Mouse (Mus musculus) left cerebral cortex, postnatal 4 days (tissue): ENCODE data around the gene Ralgapa1. TPM values are rescaled to one million over a fixed set of nuclear protein-coding genes. Genes with fewer than 3 reads are reported as not detected.
A peak's percentile ranks its signal among the peaks of the same experiment; 100 is the strongest.
"Not testable (repeated sequence)": the region's sequence is repeated elsewhere in the genome, so short reads cannot be mapped to it uniquely, and the experiment has no call there.

Experiments
- DNase-seq: peaks from one replicate; pipeline ENCODE4 v3.0.0-alpha.2; 2022
- intact Hi-C: fragments of 180-260 bp; cut with DNase I; formaldehyde crosslinking; loops from one replicate; pipeline ENCODE4 v1.15.1; 2025
- total RNA-seq, 2 experiments: library from RNA; stranded (reverse); gene quantifications; 2 replicates each; pipeline ENCODE4 v1.2.3; 2021

Ralgapa1 gene
- total RNA-seq, 2 experiments from 2014 or later: 113 to 116 TPM

GRCm38 (mm10) chr12:55604411-55604810 lies 216.6 kb downstream of the Ralgapa1 start:
- no peak for DNase-seq
- intact Hi-C loops: no loop called here

GRCm38 (mm10) chr12:55600503-55600994 lies 220.4 kb downstream of the Ralgapa1 start:
- intact Hi-C loops: no loop called here
- peak; percentile 9 for DNase-seq

- peak; percentile 46 for DNase-seq
- intact Hi-C loops: no loop called here
Observed at GRCm38 (mm10) chr12:55599639-55600502, 221.1 kb downstream of the Ralgapa1 start.

GRCm38 (mm10) chr12:55598887-55599561 lies 221.9 kb downstream of the Ralgapa1 start, which contains the start of gene Insm2:
Gene Insm2, plus strand, starts transcription at chr12:55599427.
- DNase-seq: peak; percentile 74
- intact Hi-C loops: no loop called here

- no peak for DNase-seq
- intact Hi-C loops: no loop called here
Observed at GRCm38 (mm10) chr12:55598537-55598886, 222.5 kb downstream of the Ralgapa1 start.

GRCm38 (mm10) chr12:55586936-55587335 lies 234.0 kb downstream of the Ralgapa1 start:
- DNase-seq, intact Hi-C loops: not testable (repeated sequence)

- peak; percentile 35 for DNase-seq
- intact Hi-C loops: no loop called here
Observed at GRCm38 (mm10) chr12:55573794-55574193, 247.2 kb downstream of the Ralgapa1 start.

GRCm38 (mm10) chr12:55573089-55573488 lies 247.9 kb downstream of the Ralgapa1 start:
- no peak for DNase-seq
- intact Hi-C loops: no loop called here

- intact Hi-C loops: no loop called here
- DNase-seq: no peak
Observed at GRCm38 (mm10) chr12:55571661-55572060, 249.3 kb downstream of the Ralgapa1 start.

GRCm38 (mm10) chr12:55571181-55571580 lies 249.8 kb downstream of the Ralgapa1 start:
- intact Hi-C loops: no loop called here

GRCm38 (mm10) chr12:55570646-55571045 lies 250.3 kb downstream of the Ralgapa1 start:
- intact Hi-C loops: no loop called here
- no peak for DNase-seq

More at GRCm38 (mm10) chr12:55571181-55571580, 249.8 kb downstream of the Ralgapa1 start:
- DNase-seq: no peak

- DNase-seq: no peak
- intact Hi-C loops: no loop called here
Observed at GRCm38 (mm10) chr12:55569676-55570075, 251.3 kb downstream of the Ralgapa1 start.

- intact Hi-C loops: no loop called here
- DNase-seq: no peak
Observed at GRCm38 (mm10) chr12:55568466-55568865, 252.5 kb downstream of the Ralgapa1 start.

GRCm38 (mm10) chr12:55566837-55567236 lies 254.1 kb downstream of the Ralgapa1 start:
- DNase-seq: no peak
- intact Hi-C loops: no loop called here

GRCm38 (mm10) chr12:55565867-55566266 lies 255.1 kb downstream of the Ralgapa1 start:
- DNase-seq: no peak
- intact Hi-C loops: no loop called here

- DNase-seq: peak; percentile 6
- intact Hi-C loops: no loop called here
Observed at GRCm38 (mm10) chr12:55565206-55565605, 255.8 kb downstream of the Ralgapa1 start, which contains the start of gene Aldoart2. Gene Aldoart2, plus strand, starts transcription at chr12:55565239.

GRCm38 (mm10) chr12:55564187-55564963 lies 256.6 kb downstream of the Ralgapa1 start:
- intact Hi-C loops: no loop called here
- DNase-seq: no peak

- intact Hi-C loops: no loop called here
- no peak for DNase-seq
Observed at GRCm38 (mm10) chr12:55563742-55564141, 257.2 kb downstream of the Ralgapa1 start.

- no peak for DNase-seq
- intact Hi-C loops: no loop called here
Observed at GRCm38 (mm10) chr12:55560025-55560690, 260.8 kb downstream of the Ralgapa1 start.

- no peak for DNase-seq
- intact Hi-C loops: no loop called here
Observed at GRCm38 (mm10) chr12:55559184-55559855, 261.6 kb downstream of the Ralgapa1 start.
